Mouse (Mus musculus) gastrocnemius, adult 2 months (tissue): ENCODE data around the gene Olfr1449. TPM values are rescaled to one million over a fixed set of nuclear protein-coding genes. Genes with fewer than 3 reads are reported as not detected.
"Not testable (repeated sequence)": the region's sequence is repeated elsewhere in the genome, so short reads cannot be mapped to it uniquely, and the experiment has no call there.

ENCODE experiments used
- DNase-seq: peaks from one replicate; pipeline ENCODE4 v3.0.0; 2022
- H3K27ac ChIP-seq: fragments of 200-600 bp; 2 replicates; pipeline ENCODE4 v1.8.1; 2022; ENCODE audit warnings: mild to moderate bottlenecking
- H3K4me3 ChIP-seq: fragments of 200-600 bp; 2 replicates; pipeline ENCODE4 v1.8.1; 2022; ENCODE audit warnings: mild to moderate bottlenecking, moderate library complexity
- CTCF ChIP-seq: fragments of 200-600 bp; IDR thresholded peaks from 2 replicates; pipeline ENCODE4 v1.8.1; 2022; ENCODE audit warnings: antibody characterized with exemption, mild to moderate bottlenecking, moderate library complexity
- intact Hi-C: fragments of 180-260 bp; cut with DNase I; formaldehyde crosslinking; loops from one replicate; pipeline ENCODE4 v1.15.1; 2025
- long read RNA-seq, 2 experiments: library from polyadenylated mRNA; stranded (forward); transcript quantifications; one replicate each; pipeline ENCODE4 v2.0.0; 2021
- total RNA-seq, 2 experiments: library from RNA; stranded (reverse); gene quantifications; 2 replicates each; pipeline ENCODE4 v1.2.3; 2021

Gene Olfr1449
- not detected for total RNA-seq
- long read RNA-seq, experiment 1: 0 reads
- long read RNA-seq, experiment 2: 0 reads

DNA sequence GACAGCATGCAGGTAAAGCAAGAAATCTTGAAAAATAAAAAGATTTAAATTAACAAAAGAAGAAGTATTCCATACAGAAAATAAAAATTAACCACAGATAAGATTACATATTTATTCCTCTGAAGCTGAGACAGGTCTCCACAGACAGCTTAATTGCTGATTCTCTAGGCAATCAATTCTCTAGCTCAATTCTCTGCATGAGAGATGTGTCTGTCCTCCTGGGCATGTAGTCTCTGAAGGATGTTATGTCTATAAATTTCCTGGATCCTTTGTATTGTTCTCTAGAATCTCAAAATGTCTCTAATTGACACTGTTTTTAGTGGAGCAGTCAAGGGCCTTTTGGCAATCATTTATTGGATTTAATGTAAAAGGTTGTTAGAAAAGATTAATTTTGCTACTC, at the start of gene Olfr1449:
TSS of gene Olfr1449 (plus strand) at position 301 of the 400 bp plus-strand sequence.
- H3K27ac ChIP-seq: no peak within 1 kb of the TSS
- intact Hi-C loops: no loop called here
- no peak for TF ChIP-seq CTCF
- no peak within 1 kb of the TSS for H3K4me3 ChIP-seq
- no peak for DNase-seq

- Histone ChIP-seq H3K4me3 (no peak within 1 kb of the TSS), H3K27ac (no peak within 1 kb of the TSS)
- no peak for DNase-seq
- intact Hi-C loops: no loop called here
- no peak for TF ChIP-seq CTCF
Observed at GRCm38 (mm10) chr19:12883555-12883954, 47.1 kb upstream of the Olfr1449 start, which contains the start of gene Olfr1445. Gene Olfr1445 (plus strand): TSS chr19:12883855.

DNA sequence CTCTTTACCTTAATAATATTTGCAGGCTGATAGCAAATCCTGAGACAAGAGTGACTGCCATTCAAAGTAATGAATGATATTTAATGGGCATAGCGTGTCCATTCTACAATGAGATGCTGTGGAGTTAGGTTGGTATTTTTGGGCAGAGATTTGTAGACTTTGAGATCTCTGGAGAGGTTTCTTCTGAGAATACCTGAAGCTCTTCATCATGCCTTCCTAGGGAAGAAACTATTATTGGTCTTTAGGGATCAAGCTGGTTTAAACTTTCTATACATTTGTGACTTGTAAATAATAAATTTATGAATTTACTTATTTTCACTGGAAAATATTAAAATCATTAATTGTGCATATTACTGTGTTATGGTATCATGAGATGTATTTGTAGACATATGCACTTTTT, 37.2 kb upstream of the Olfr1449 start, which contains the start of gene Olfr1446:
TSS of gene Olfr1446 (minus strand) at position 101 of the 400 bp plus-strand sequence.
- no peak within 1 kb of the TSS for H3K4me3 ChIP-seq
- intact Hi-C loops: no loop called here
- no peak for TF ChIP-seq CTCF

GRCm38 (mm10) chr19:12903643-12904042, 27.0 kb upstream of the Olfr1449 start, which contains the start of gene Olfr1447:
Gene Olfr1447 (minus strand): TSS chr19:12903743.
- Histone ChIP-seq H3K27ac (no peak within 1 kb of the TSS), H3K4me3 (no peak within 1 kb of the TSS)
- DNase-seq: no peak
- intact Hi-C loops: no loop called here
- no peak for TF ChIP-seq CTCF

More for the DNA sequence above, 37.2 kb upstream of the Olfr1449 start, which contains the start of gene Olfr1446:
- no peak for DNase-seq
- H3K27ac ChIP-seq: no peak within 1 kb of the TSS

GRCm38 (mm10) chr19:12924319-12924718, 6.3 kb upstream of the Olfr1449 start, which contains the start of gene Olfr1448:
Gene Olfr1448 (minus strand): TSS chr19:12924419.
- Histone ChIP-seq H3K27ac (no peak within 1 kb of the TSS), H3K4me3 (no peak within 1 kb of the TSS)
- no peak for TF ChIP-seq CTCF
- intact Hi-C loops: no loop called here
- no peak for DNase-seq

GRCm38 (mm10) chr19:12949958-12950357, 19.3 kb downstream of the Olfr1449 start, which contains the start of gene Olfr1450:
Gene Olfr1450 (plus strand): TSS chr19:12950258.
- no peak for DNase-seq
- no peak for TF ChIP-seq CTCF

GRCm38 (mm10) chr19:12970082-12970481, 39.4 kb downstream of the Olfr1449 start:
- intact Hi-C loops, H3K4me3 ChIP-seq, H3K27ac ChIP-seq, DNase-seq: not testable (repeated sequence)

More at GRCm38 (mm10) chr19:12949958-12950357, 19.3 kb downstream of the Olfr1449 start, which contains the start of gene Olfr1450:
- no peak within 1 kb of the TSS for H3K27ac ChIP-seq
- intact Hi-C loops: no loop called here
- no peak within 1 kb of the TSS for H3K4me3 ChIP-seq

Other genes starting within 250 kb of the Olfr1449 start
- not detected for gene Keg1, start 235.1 kb upstream of the Olfr1449 start, total RNA-seq
- 1 to 10 TPM; 1.8 to 2.2 TPM for gene Cntf, start 165.2 kb upstream of the Olfr1449 start, total RNA-seq
- gene Zfp91, start 134.7 kb upstream of the Olfr1449 start, total RNA-seq: 100 to 1,000 TPM; 135 to 138 TPM
- under 1 TPM in 1 of 2 experiments, not detected in 1; 0.17 TPM for gene Lpxn, start 134.6 kb upstream of the Olfr1449 start, total RNA-seq
- gene Gm5244, start 84.2 kb upstream of the Olfr1449 start, total RNA-seq: not detected
- gene Olfr1444, start 73.6 kb upstream of the Olfr1449 start, total RNA-seq: not detected
- not detected for gene Olfr1445, start 47.0 kb upstream of the Olfr1449 start, total RNA-seq
- not detected for gene Olfr1446, start 37.3 kb upstream of the Olfr1449 start, total RNA-seq
- not detected for gene Olfr1447, start 27.1 kb upstream of the Olfr1449 start, total RNA-seq
- not detected for gene Olfr1448, start 6.4 kb upstream of the Olfr1449 start, total RNA-seq
- not detected for gene Olfr1450, start 19.4 kb downstream of the Olfr1449 start, total RNA-seq
- gene Olfr1451, start 64.2 kb downstream of the Olfr1449 start, total RNA-seq: not detected
- gene Olfr1453, start 97.5 kb downstream of the Olfr1449 start, total RNA-seq: not detected
- not detected for gene Olfr1454, start 129.8 kb downstream of the Olfr1449 start, total RNA-seq
- not detected for gene Olfr1457, start 167.1 kb downstream of the Olfr1449 start, total RNA-seq
- not detected for gene Olfr1458, start 175.9 kb downstream of the Olfr1449 start, total RNA-seq
- not detected for gene Olfr1459, start 218.7 kb downstream of the Olfr1449 start, total RNA-seq
- not detected for gene Olfr1461, start 232.2 kb downstream of the Olfr1449 start, total RNA-seq